Mouse (Mus musculus): ENCODE results near the gene Bend5. TPM values are rescaled to one million over a fixed set of nuclear protein-coding genes. Genes with fewer than 3 reads are reported as not detected.

Gene Bend5
- polyA plus RNA-seq, 1 experiment = 6.1 TPM

- Histone ChIP-seq H3K4me1 (ENCODE audit: control insufficient read depth, insufficient read depth, low read length) (peaks cover 3% of the 10 kb centered on the region), H3K27ac (ENCODE audit: control insufficient read depth, insufficient read depth, low read depth, low read length, poor library complexity) (no peak overlapping the region)
- 83% methylated on average over 10 of the region's 10 CpGs for WGBS
Measured at GRCm38 (mm10) chr4:111443906-111444615, 29.3 kb downstream of the Bend5 start.

GRCm38 (mm10) chr4:111444616-111445160 lies 29.9 kb downstream of the Bend5 start:
- H3K4me3 ChIP-seq (replicated peaks; ENCODE audit: control insufficient read depth, low read depth, low read length) = no peak overlapping the region
- peaks cover 3% of the 10 kb centered on the region for H3K4me1 ChIP-seq (ENCODE audit: control insufficient read depth, insufficient read depth, low read length)
- TF ChIP-seq CTCF (IDR thresholded peaks at IDR 0.05; ENCODE audit: control insufficient read depth, insufficient read depth, low read length) = no peak
- no peak for TF ChIP-seq POLR2A (IDR thresholded peaks at IDR 0.05; ENCODE audit: borderline replicate concordance, control insufficient read depth, low read depth, low read length)
- 83% methylated on average over 1 of the region's 1 CpGs for whole genome bisulfite sequencing
- no peak overlapping the region for H3K27ac ChIP-seq (ENCODE audit: control insufficient read depth, insufficient read depth, low read depth, low read length, poor library complexity)

More at GRCm38 (mm10) chr4:111443906-111444615, 29.3 kb downstream of the Bend5 start:
- no peak for TF ChIP-seq POLR2A (IDR thresholded peaks at IDR 0.05; ENCODE audit: borderline replicate concordance, control insufficient read depth, low read depth, low read length)
- TF ChIP-seq CTCF (IDR thresholded peaks at IDR 0.05; ENCODE audit: control insufficient read depth, insufficient read depth, low read length) = no peak
- no peak overlapping the region for H3K4me3 ChIP-seq (replicated peaks; ENCODE audit: control insufficient read depth, low read depth, low read length)

- TF ChIP-seq POLR2A (IDR thresholded peaks at IDR 0.05; ENCODE audit: borderline replicate concordance, control insufficient read depth, low read depth, low read length) (no peak), CTCF (IDR thresholded peaks at IDR 0.05; ENCODE audit: control insufficient read depth, insufficient read depth, low read length) (no peak)
- Histone ChIP-seq H3K4me3 (replicated peaks; ENCODE audit: control insufficient read depth, low read depth, low read length) (no peak overlapping the region), H3K4me1 (ENCODE audit: control insufficient read depth, insufficient read depth, low read length) (no peaks in the 10 kb centered on the region; the same call in 1 of the 2 replicates), H3K27ac (ENCODE audit: control insufficient read depth, insufficient read depth, low read depth, low read length, poor library complexity) (no peak overlapping the region)
- 70% methylated on average over 3 of the region's 3 CpGs for WGBS
Measured at GRCm38 (mm10) chr4:111447918-111448317, 33.1 kb downstream of the Bend5 start.

GRCm38 (mm10) chr4:111448586-111448985 lies 33.8 kb downstream of the Bend5 start:
- TF ChIP-seq POLR2A (IDR thresholded peaks at IDR 0.05; ENCODE audit: borderline replicate concordance, control insufficient read depth, low read depth, low read length) (no peak), CTCF (IDR thresholded peaks at IDR 0.05; ENCODE audit: control insufficient read depth, insufficient read depth, low read length) (no peak)
- 92% methylated on average over 4 of the region's 4 CpGs for WGBS
- Histone ChIP-seq H3K27ac (ENCODE audit: control insufficient read depth, insufficient read depth, low read depth, low read length, poor library complexity) (no peak overlapping the region), H3K4me3 (replicated peaks; ENCODE audit: control insufficient read depth, low read depth, low read length) (no peak overlapping the region), H3K4me1 (ENCODE audit: control insufficient read depth, insufficient read depth, low read length) (no peaks in the 10 kb centered on the region; the same call in 1 of the 2 replicates)

GRCm38 (mm10) chr4:111449442-111450199 lies 34.8 kb downstream of the Bend5 start:
- Histone ChIP-seq H3K4me3 (replicated peaks; ENCODE audit: control insufficient read depth, low read depth, low read length) (no peak overlapping the region), H3K27ac (ENCODE audit: control insufficient read depth, insufficient read depth, low read depth, low read length, poor library complexity) (no peak overlapping the region), H3K4me1 (ENCODE audit: control insufficient read depth, insufficient read depth, low read length) (no peaks in the 10 kb centered on the region)
- 78% methylated on average over 7 of the region's 7 CpGs for WGBS
- TF ChIP-seq CTCF (IDR thresholded peaks at IDR 0.05; ENCODE audit: control insufficient read depth, insufficient read depth, low read length) (no peak), POLR2A (IDR thresholded peaks at IDR 0.05; ENCODE audit: borderline replicate concordance, control insufficient read depth, low read depth, low read length) (no peak)

GRCm38 (mm10) chr4:111451283-111451918 lies 36.6 kb downstream of the Bend5 start:
- Histone ChIP-seq H3K4me3 (replicated peaks; ENCODE audit: control insufficient read depth, low read depth, low read length) (no peak overlapping the region), H3K4me1 (ENCODE audit: control insufficient read depth, insufficient read depth, low read length) (peaks cover 1% of the 10 kb centered on the region; the same call in 1 of the 2 replicates), H3K27ac (ENCODE audit: control insufficient read depth, insufficient read depth, low read depth, low read length, poor library complexity) (no peak overlapping the region)
- TF ChIP-seq CTCF (IDR thresholded peaks at IDR 0.05; ENCODE audit: control insufficient read depth, insufficient read depth, low read length) (no peak), POLR2A (IDR thresholded peaks at IDR 0.05; ENCODE audit: borderline replicate concordance, control insufficient read depth, low read depth, low read length) (no peak)
- WGBS = 73% methylated on average over 7 of the region's 7 CpGs

- Histone ChIP-seq H3K4me3 (replicated peaks; ENCODE audit: control insufficient read depth, low read depth, low read length) (no peak overlapping the region), H3K27ac (ENCODE audit: control insufficient read depth, insufficient read depth, low read depth, low read length, poor library complexity) (no peak overlapping the region), H3K4me1 (ENCODE audit: control insufficient read depth, insufficient read depth, low read length) (peaks cover 1% of the 10 kb centered on the region; the same call in 1 of the 2 replicates)
- 83% methylated on average over 5 of the region's 5 CpGs for WGBS
- TF ChIP-seq CTCF (IDR thresholded peaks at IDR 0.05; ENCODE audit: control insufficient read depth, insufficient read depth, low read length) = no peak
- no peak for TF ChIP-seq POLR2A (IDR thresholded peaks at IDR 0.05; ENCODE audit: borderline replicate concordance, control insufficient read depth, low read depth, low read length)
Measured at GRCm38 (mm10) chr4:111452192-111452591, 37.4 kb downstream of the Bend5 start.

- WGBS = 78% methylated on average over 3 of the region's 3 CpGs
- H3K4me3 ChIP-seq (replicated peaks; ENCODE audit: control insufficient read depth, low read depth, low read length) = no peak overlapping the region
- TF ChIP-seq CTCF (IDR thresholded peaks at IDR 0.05; ENCODE audit: control insufficient read depth, insufficient read depth, low read length) (no peak), POLR2A (IDR thresholded peaks at IDR 0.05; ENCODE audit: borderline replicate concordance, control insufficient read depth, low read depth, low read length) (no peak)
- H3K4me1 ChIP-seq (ENCODE audit: control insufficient read depth, insufficient read depth, low read length) = peaks cover 1% of the 10 kb centered on the region; the same call in 1 of the 2 replicates
- H3K27ac ChIP-seq (ENCODE audit: control insufficient read depth, insufficient read depth, low read depth, low read length, poor library complexity) = no peak overlapping the region
Measured at GRCm38 (mm10) chr4:111453275-111453674, 38.5 kb downstream of the Bend5 start.

Measured in bone marrow, adult 2 months (tissue).